Mouse (Mus musculus): ENCODE measurements around the gene Dusp5.

- TF ChIP-seq CTCF (IDR thresholded peaks at IDR 0.05; ENCODE audit: control insufficient read depth, insufficient read depth, insufficient read length) (no peak), MAX (IDR thresholded peaks at IDR 0.05) (no peak)
These were observed 6.5 kb downstream of the Dusp5 start for GRCm38 (mm10) chr19:53535421-53535820.
